Mouse (Mus musculus) hindbrain, embryonic 11.5 days (tissue): ENCODE results near the gene Rorb. TPM values are rescaled to one million over a fixed set of nuclear protein-coding genes. Genes with fewer than 3 reads are reported as not detected.

Source experiments
- ATAC-seq: fragments of 200-750 bp; cut with Nextera tagmentation; 2 replicates; pipeline ENCODE4 v1.8.0; 2017; ENCODE audit warnings: mild to moderate bottlenecking, moderate TSS enrichment, moderate library complexity; ENCODE audit not compliant: low FRiP score
- DNase-seq: peaks from one replicate; pipeline ENCODE4 v3.0.0-alpha.2; 2015; ENCODE audit warnings: low spot score
- H3K27ac ChIP-seq: fragments of 300-500 bp; sonication (generic); 2 replicates; pipeline ENCODE4 v1.5.1; 2014; ENCODE audit warnings: mild to moderate bottlenecking, low read depth, low read length
- H3K27me3 ChIP-seq: fragments of 300-500 bp; sonication (generic); 2 replicates; pipeline ENCODE4 v1.6.1; 2014; ENCODE audit warnings: mild to moderate bottlenecking, low read length, moderate library complexity, mixed read lengths; ENCODE audit not compliant: control insufficient read depth, insufficient read depth
- H3K36me3 ChIP-seq: fragments of 300-500 bp; sonication (generic); 2 replicates; pipeline ENCODE4 v1.6.1; 2014; ENCODE audit warnings: mild to moderate bottlenecking, low read length, moderate library complexity, mixed read lengths; ENCODE audit not compliant: control insufficient read depth, insufficient read depth
- H3K4me1 ChIP-seq: fragments of 300-500 bp; sonication (generic); replicated peaks from 2 replicates; pipeline ENCODE4 v1.6.1; 2014; ENCODE audit warnings: low read length, mixed read lengths; ENCODE audit not compliant: control insufficient read depth, insufficient read depth
- H3K4me2 ChIP-seq: fragments of 300-500 bp; sonication (generic); replicated peaks from 2 replicates; pipeline ENCODE4 v1.6.1; 2014; ENCODE audit warnings: mild to moderate bottlenecking, low read depth, low read length
- H3K4me3 ChIP-seq: fragments of 300-500 bp; sonication (generic); 2 replicates; pipeline ENCODE4 v1.5.1; 2014; ENCODE audit warnings: low read depth, low read length
- H3K9ac ChIP-seq: fragments of 300-500 bp; sonication (generic); 2 replicates; pipeline ENCODE4 v1.6.1; 2014; ENCODE audit warnings: low read depth, low read length
- H3K9me3 ChIP-seq: fragments of 300-500 bp; sonication (generic); 2 replicates; pipeline ENCODE4 v1.6.1; 2016; ENCODE audit warnings: low read length; ENCODE audit not compliant: control insufficient read depth
- WGBS: fragments of 180-500 bp; shearing (Covaris S2); extraction: QIAGEN DNeasy Blood & Tissue Kit; methylation state at CpG from one replicate; pipeline ENCODE4 v1.1.7; 2014; 5-methylcytosine and 5-hydroxymethylcytosine counted together
- polyA plus RNA-seq: library from polyadenylated mRNA; unstranded; fragments of >200 nt; fragmentation: Nextera tagmentation; extraction: Ambion mirVana; gene quantifications from 2 replicates; pipeline ENCODE4 v1.2.1, GENCODE M21; 2014

Gene Rorb
- polyA plus RNA-seq, 1 experiment from 2014 or later, result 3.3 TPM

- H3K9me3 ChIP-seq, result no peaks in the 10 kb centered on the region
- H3K27me3 ChIP-seq, result no peaks in the 10 kb centered on the region
- no peak overlapping the region for H3K4me3 ChIP-seq
- DNase-seq (no peak), ATAC-seq (no peak)
- H3K27ac ChIP-seq, result no peak overlapping the region
- H3K4me1 ChIP-seq, result no peaks in the 10 kb centered on the region
- H3K4me2 ChIP-seq, result no peak overlapping the region
- H3K36me3 ChIP-seq, result no peaks in the 10 kb centered on the region
- no peak overlapping the region for H3K9ac ChIP-seq
These were observed 199.1 kb downstream of the Rorb start for GRCm38 (mm10) chr19:18911755-18912340.

- WGBS, result 80% methylated on average over 3 of the region's 3 CpGs
- Histone ChIP-seq H3K27me3 (no peaks in the 10 kb centered on the region), H3K4me2 (no peak overlapping the region), H3K27ac (no peak overlapping the region), H3K4me1 (no peaks in the 10 kb centered on the region), H3K4me3 (no peak overlapping the region), H3K9ac (no peak overlapping the region), H3K36me3 (no peaks in the 10 kb centered on the region), H3K9me3 (no peaks in the 10 kb centered on the region)
- DNase-seq, result no peak
- ATAC-seq, result no peak
These were observed 201.4 kb downstream of the Rorb start for GRCm38 (mm10) chr19:18909641-18910040.

GRCm38 (mm10) chr19:18905511-18905910, 205.5 kb downstream of the Rorb start:
- ATAC-seq (no peak), DNase-seq (no peak)
- WGBS, result 85% methylated on average over 3 of the region's 3 CpGs
- Histone ChIP-seq H3K4me2 (no peak overlapping the region), H3K9ac (no peak overlapping the region), H3K9me3 (no peaks in the 10 kb centered on the region), H3K27ac (no peak overlapping the region), H3K4me3 (no peak overlapping the region), H3K27me3 (no peaks in the 10 kb centered on the region), H3K36me3 (no peaks in the 10 kb centered on the region), H3K4me1 (no peaks in the 10 kb centered on the region)

- Histone ChIP-seq H3K4me2 (no peak overlapping the region), H3K27me3 (no peaks in the 10 kb centered on the region), H3K9ac (no peak overlapping the region), H3K36me3 (no peaks in the 10 kb centered on the region), H3K9me3 (no peaks in the 10 kb centered on the region), H3K27ac (no peak overlapping the region), H3K4me1 (no peaks in the 10 kb centered on the region), H3K4me3 (no peak overlapping the region)
- ATAC-seq (no peak), DNase-seq (no peak)
- 92% methylated on average over 6 of the region's 6 CpGs for WGBS
These were observed 208.3 kb downstream of the Rorb start for GRCm38 (mm10) chr19:18902694-18903067.

GRCm38 (mm10) chr19:18902041-18902693, 208.8 kb downstream of the Rorb start:
- Histone ChIP-seq H3K27me3 (no peaks in the 10 kb centered on the region), H3K4me1 (no peaks in the 10 kb centered on the region), H3K9me3 (no peaks in the 10 kb centered on the region), H3K4me3 (no peak overlapping the region), H3K9ac (no peak overlapping the region), H3K4me2 (no peak overlapping the region), H3K27ac (no peak overlapping the region), H3K36me3 (no peaks in the 10 kb centered on the region)
- ATAC-seq (no peak), DNase-seq (no peak)
- WGBS, result 74% methylated on average over 15 of the region's 15 CpGs

GRCm38 (mm10) chr19:18898238-18898637, 212.8 kb downstream of the Rorb start:
- no peaks in the 10 kb centered on the region for H3K27me3 ChIP-seq
- no peak overlapping the region for H3K4me3 ChIP-seq
- no peak overlapping the region for H3K27ac ChIP-seq
- no peak overlapping the region for H3K9ac ChIP-seq
- no peaks in the 10 kb centered on the region for H3K9me3 ChIP-seq
- H3K36me3 ChIP-seq, result no peaks in the 10 kb centered on the region
- no peak for DNase-seq
- H3K4me1 ChIP-seq, result no peaks in the 10 kb centered on the region
- no peak overlapping the region for H3K4me2 ChIP-seq
- ATAC-seq, result peak; percentile 68

GRCm38 (mm10) chr19:18890216-18890615, 220.8 kb downstream of the Rorb start:
- no peak for ATAC-seq
- H3K36me3 ChIP-seq, result no peaks in the 10 kb centered on the region
- H3K4me3 ChIP-seq, result no peak overlapping the region
- H3K4me1 ChIP-seq, result no peaks in the 10 kb centered on the region
- no peaks in the 10 kb centered on the region for H3K27me3 ChIP-seq
- H3K9ac ChIP-seq, result no peak overlapping the region
- DNase-seq, result no peak
- H3K9me3 ChIP-seq, result no peaks in the 10 kb centered on the region
- H3K4me2 ChIP-seq, result no peak overlapping the region
- no peak overlapping the region for H3K27ac ChIP-seq
- 89% methylated on average over 4 of the region's 4 CpGs for WGBS

- peak overlapping the region; percentile 45 for H3K4me2 ChIP-seq
- no peaks in the 10 kb centered on the region for H3K36me3 ChIP-seq
- H3K9ac ChIP-seq, result no peak overlapping the region
- ATAC-seq, result peak; percentile 67
- no peaks in the 10 kb centered on the region for H3K27me3 ChIP-seq
- 85% methylated on average over 1 of the region's 1 CpGs for WGBS
- H3K4me3 ChIP-seq, result peak overlapping the region; percentile 23; the same call in 1 of the 2 replicates
- no peak for DNase-seq
- no peaks in the 10 kb centered on the region for H3K4me1 ChIP-seq
- no peak overlapping the region for H3K27ac ChIP-seq
- H3K9me3 ChIP-seq, result no peaks in the 10 kb centered on the region
These were observed 221.4 kb downstream of the Rorb start for GRCm38 (mm10) chr19:18889632-18890031.

- Histone ChIP-seq H3K4me1 (no peaks in the 10 kb centered on the region), H3K4me2 (peak overlapping the region; percentile 45), H3K9me3 (no peaks in the 10 kb centered on the region), H3K9ac (peak overlapping the region; percentile 46), H3K4me3 (peak overlapping the region; percentile 23), H3K36me3 (no peaks in the 10 kb centered on the region), H3K27me3 (no peaks in the 10 kb centered on the region), H3K27ac (peak overlapping the region; percentile 7; the same call in 1 of the 2 replicates)
- ATAC-seq (peak; percentile 72), DNase-seq (peak; percentile 59)
- WGBS, result 8% methylated on average over 11 of the region's 11 CpGs
These were observed 221.8 kb downstream of the Rorb start for GRCm38 (mm10) chr19:18889117-18889627.
